Mouse (Mus musculus): Measurements from ENCODE around the gene Map3k11.

DNA sequence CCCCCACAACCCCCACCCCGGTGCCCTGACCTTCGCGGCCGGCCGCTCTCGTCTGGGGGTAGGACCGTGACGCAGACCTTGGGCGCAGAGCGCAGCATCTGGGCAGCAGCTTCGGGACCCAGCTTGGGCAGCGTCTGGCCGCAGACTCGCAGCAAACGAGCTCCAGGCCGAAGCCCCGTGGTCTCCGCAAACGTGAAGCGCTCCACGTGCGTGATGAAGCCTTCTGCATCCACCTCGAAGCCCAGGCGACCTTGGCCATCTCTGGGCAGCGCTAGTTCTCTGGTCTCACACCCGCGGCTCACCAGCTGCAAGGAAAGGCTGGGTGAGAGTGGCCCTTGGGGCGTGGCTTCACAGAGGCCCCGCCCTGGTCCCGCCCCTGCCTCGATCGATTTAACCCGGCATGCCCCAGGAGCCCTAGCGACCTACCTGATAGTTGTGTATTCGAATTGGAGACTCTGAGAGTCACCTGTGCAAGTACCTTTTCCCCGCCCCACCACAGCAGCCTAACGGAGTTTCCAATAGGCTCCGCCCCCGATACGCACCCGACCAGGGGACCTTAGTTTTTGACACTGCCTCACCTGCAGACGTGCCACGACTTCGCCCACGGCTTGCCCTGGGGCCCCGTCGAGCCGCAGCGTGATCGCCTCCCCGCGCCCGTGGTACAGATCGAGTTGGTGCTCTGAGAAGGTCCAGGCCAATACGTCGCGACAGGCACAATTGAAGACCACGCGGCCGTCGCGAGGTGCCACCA lies 34.4 kb upstream of the Map3k11 start:
- TF ChIP-seq TAL1 (IDR thresholded peaks at IDR 0.05; ENCODE audit: low read length) (no peak), GATA1 (IDR thresholded peaks at IDR 0.05; ENCODE audit: low read length) (no peak)

Data from erythroblast, embryonic 14.5 days (primary cell).